ENCODE assay signal across 9 mouse cellular contexts in genomic region chr8:127063551-127064360, GRCm38 (mm10). TPM values are rescaled to one million over a fixed set of nuclear protein-coding genes. Genes with fewer than 3 reads are reported as not detected.
DNase-seq lines count a peak whose midpoint lies in the region; ATAC-seq and TF ChIP-seq lines count a peak whose summit lies in the region.
"Had no signal": no experiment of that assay in that cellular context is flagged by ENCODE, and none has a peak within 500 bp of the region (broad histone marks: within the 10 kb centered on the region; RNA-seq: fewer than 3 reads in every experiment).

TSS of gene Pard3 (plus strand) at chr8:127063893.

- peaks cover 38% of the 10 kb centered on the region for H3K4me1 ChIP-seq in hindbrain, embryonic 15.5 days (replicated peaks)

- intact Hi-C loops in gastrocnemius, adult 2 months (cut with DNase I): loop anchor here (2.0 to 5.0 kb wide), 3 partner anchors 75 to 114 kb away; no protein-coding TSS in a partner anchor
- intact Hi-C loops in left cerebral cortex, adult 2 months (cut with DNase I): loop anchor here (2.0 to 5.0 kb wide), 3 partner anchors 75 to 109 kb away; no protein-coding TSS in a partner anchor

- H3K4me2 ChIP-seq in hindbrain, embryonic 15.5 days: peak within 1 kb of the TSS; percentile 71

- H3K4me3 ChIP-seq in gastrocnemius, adult 2 months: peak within 1 kb of the TSS; percentile 96
- H3K4me3 ChIP-seq in hindbrain, embryonic 15.5 days: peak within 1 kb of the TSS; percentile 92
- H3K4me3 ChIP-seq in left cerebral cortex, adult 2 months: peak within 1 kb of the TSS; percentile 80

- peak; percentile 93 for ATAC-seq in hindbrain, embryonic 15.5 days (ENCODE audit: low FRiP score, low read depth)
- ATAC-seq in inflammation-experienced regulatory T-cells, adult 6 months: no peak

- no peaks in the 10 kb centered on the region for H3K9me3 ChIP-seq in hindbrain, embryonic 15.5 days

- WGBS in hindbrain, embryonic 15.5 days: under 1% methylated on average over 88 of the region's 98 CpGs

- peak within 1 kb of the TSS; percentile 83 for H3K9ac ChIP-seq in hindbrain, embryonic 15.5 days

- H3K27me3 ChIP-seq in hindbrain, embryonic 15.5 days: no peaks in the 10 kb centered on the region

- TF ChIP-seq CTCF in gastrocnemius, adult 2 months (IDR thresholded peaks at IDR 0.05): peak; percentile 46
- peak; percentile 25 for TF ChIP-seq CTCF in left cerebral cortex, adult 2 months (IDR thresholded peaks at IDR 0.05)

- peak; percentile 89 to 94 for DNase-seq in adrenal gland, adult (ENCODE audit: inconsistent age in 2 of 2, low spot score in 1 of 2)
- peak; percentile 70 to 74 for DNase-seq in cerebellum, postnatal 36 days
- peak; percentile 93 for DNase-seq in gastrocnemius, adult 2 months
- DNase-seq in left cerebral cortex, adult 2 months (ENCODE audit: extremely low spot score in 1 of 2, low spot score in 2 of 2): peak; percentile 71 to 78
- DNase-seq in lung, postnatal 36 days: peak; percentile 79
- peak; percentile 55 for DNase-seq in right cerebral cortex, postnatal 14 days

- H3K36me3 ChIP-seq in hindbrain, embryonic 15.5 days: no peaks in the 10 kb centered on the region

- H3K27ac ChIP-seq in gastrocnemius, adult 2 months: peak within 1 kb of the TSS; percentile 95
- peak within 1 kb of the TSS; percentile 92 for H3K27ac ChIP-seq in hindbrain, embryonic 15.5 days (replicated peaks)
- H3K27ac ChIP-seq in left cerebral cortex, adult 2 months: peak within 1 kb of the TSS; percentile 74
- H3K27ac ChIP-seq: macrophage had no signal

RNA-seq across cellular contexts. Expression of gene Pard3, which starts in this region (rescaled TPM):
- 10 to 100 TPM; 29.8 to 30.2 TPM for total RNA-seq in gastrocnemius, adult 2 months (2021)
- polyA plus RNA-seq in hindbrain, embryonic 15.5 days (2015; fragmentation: Nextera tagmentation; extraction: Ambion mirVana): 18.2 and 20.2 TPM in 2 replicates
- 10 to 100 TPM; 17.8 to 19.3 TPM for total RNA-seq in left cerebral cortex, adult 2 months (2021)
- not detected for polyA plus RNA-seq in inflammation-experienced regulatory T-cells, adult 6 months (2017; shearing (Covaris generic))
- polyA plus RNA-seq: macrophage had no signal

Comparison
In these comparisons a context has a peak if more than half of its experiments do, and no peak if none do; other contexts are left out.
1. RNA of gene Pard3 (polyA plus RNA-seq): 18.2 to 20.2 TPM in hindbrain, embryonic 15.5 days; not detected in inflammation-experienced regulatory T-cells, adult 6 months; every median in the first group is over 10 times any median in the second.
2. Peak in every context shown above with its lines, with median percentiles within 50 percentile points of each other: DNase-seq, H3K27ac ChIP-seq and H3K4me3 ChIP-seq.